Comparison of ENCODE assay signal across 9 mouse cellular contexts in the genomic region with DNA sequence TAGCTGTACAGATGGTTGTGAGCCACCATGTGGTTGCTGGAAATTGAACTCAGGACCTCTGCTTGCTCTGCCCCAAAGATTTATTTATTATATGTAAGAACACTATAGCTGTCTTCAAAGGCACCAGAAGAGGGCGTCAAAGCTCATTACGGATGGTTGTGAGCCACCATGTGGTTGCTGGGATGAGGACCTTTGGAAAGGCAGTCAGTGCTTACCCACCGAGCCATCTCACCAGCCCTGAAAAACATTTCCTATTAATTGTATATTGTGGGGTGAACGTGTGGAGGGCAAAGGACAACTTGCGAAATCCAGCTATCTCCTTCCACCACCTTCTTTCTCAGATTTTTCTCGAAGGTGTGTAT. TPM values are rescaled to one million over a fixed set of nuclear protein-coding genes. Genes with fewer than 3 reads are reported as not detected.
DNase-seq lines count a peak whose midpoint lies in the region; ATAC-seq and TF ChIP-seq lines count a peak whose summit lies in the region.
"Had no signal": no experiment of that assay in that cellular context is flagged by ENCODE, and none has a peak within 500 bp of the region (broad histone marks: within the 10 kb centered on the region; RNA-seq: fewer than 3 reads in every experiment).

No protein-coding gene starts in this region.

- 2% methylated on average over 6 of the region's 6 CpGs for WGBS in forebrain, postnatal 0 days
- 2% methylated on average over 6 of the region's 6 CpGs for WGBS in limb, embryonic 13.5 days
- 3% methylated on average over 6 of the region's 6 CpGs for WGBS in neural tube, embryonic 12.5 days

- H3K9me3 ChIP-seq in forebrain, postnatal 0 days (ENCODE audit: low read length) = no peaks in the 10 kb centered on the region
- H3K9me3 ChIP-seq in limb, embryonic 13.5 days = no peaks in the 10 kb centered on the region
- no peaks in the 10 kb centered on the region for H3K9me3 ChIP-seq in neural tube, embryonic 12.5 days

- H3K4me2 ChIP-seq in forebrain, postnatal 0 days (ENCODE audit: low read depth) = peak overlapping the region; percentile 76
- H3K4me2 ChIP-seq in limb, embryonic 13.5 days (replicated peaks) = peak overlapping the region; percentile 91
- peak overlapping the region; percentile 65 for H3K4me2 ChIP-seq in neural tube, embryonic 12.5 days (replicated peaks)

- DNase-seq in spleen, adult 12 weeks (ENCODE audit: low spot score) = peak; percentile 20
- no peak for DNase-seq in spleen, postnatal 14 days (ENCODE audit: low spot score in 2 of 2)
- DNase-seq in c-Kit-positive CD71-negative TER-119-negative erythroid progenitor cells, embryonic 14.5 days (ENCODE audit: low read depth) = peak; percentile 65
- DNase-seq in forebrain, postnatal 0 days = peak; percentile 67
- DNase-seq in urinary bladder, postnatal 10 days (ENCODE audit: low spot score) = no peak
- no peak for DNase-seq in frontal cortex, postnatal 10 days (ENCODE audit: low spot score in 2 of 2)

- no peaks in the 10 kb centered on the region; the same call in 1 of the 2 replicates for H3K27me3 ChIP-seq in forebrain, postnatal 0 days (ENCODE audit: insufficient read depth, low read length)
- H3K27me3 ChIP-seq in limb, embryonic 13.5 days = no peaks in the 10 kb centered on the region
- H3K27me3 ChIP-seq in neural tube, embryonic 12.5 days (replicated peaks) = 0 out of 2 replicates have a peak, but pooled peaks cover 5% of the 10 kb centered on the region

- peak overlapping the region; percentile 31 for H3K4me3 ChIP-seq in forebrain, postnatal 0 days (ENCODE audit: low read depth, low read length)
- peak overlapping the region; percentile 47 for H3K4me3 ChIP-seq in limb, embryonic 13.5 days
- H3K4me3 ChIP-seq in neural tube, embryonic 12.5 days = peak overlapping the region; percentile 31; the same call in 1 of the 2 replicates

- no peaks in the 10 kb centered on the region for H3K4me1 ChIP-seq in forebrain, postnatal 0 days (ENCODE audit: insufficient read depth)
- H3K4me1 ChIP-seq in limb, embryonic 13.5 days = peaks cover 11% of the 10 kb centered on the region
- H3K4me1 ChIP-seq in neural tube, embryonic 12.5 days = peaks cover 10% of the 10 kb centered on the region

- ATAC-seq in forebrain, postnatal 0 days = peak; percentile 78
- 0 out of 2 replicates have a peak, but pooled peaks have one; percentile 14 for ATAC-seq in limb, embryonic 13.5 days (ENCODE audit: low FRiP score, low read depth)
- no peak for ATAC-seq in neural tube, embryonic 12.5 days (ENCODE audit: low FRiP score, low read depth)

- no peak overlapping the region for H3K27ac ChIP-seq in forebrain, postnatal 0 days (ENCODE audit: low read depth, low read length)
- no peak overlapping the region for H3K27ac ChIP-seq in limb, embryonic 13.5 days
- H3K27ac ChIP-seq in neural tube, embryonic 12.5 days = no peak overlapping the region

- TF ChIP-seq CTCF in forebrain, postnatal 0 days (IDR thresholded peaks at IDR 0.05; ENCODE audit: low read depth) = no peak

- H3K36me3 ChIP-seq in forebrain, postnatal 0 days (ENCODE audit: insufficient read depth) = no peaks in the 10 kb centered on the region
- no peaks in the 10 kb centered on the region for H3K36me3 ChIP-seq in limb, embryonic 13.5 days
- H3K36me3 ChIP-seq in neural tube, embryonic 12.5 days = no peaks in the 10 kb centered on the region

- H3K9ac ChIP-seq in forebrain, postnatal 0 days = peak overlapping the region; percentile 31; the same call in 1 of the 2 replicates
- 0 out of 2 replicates have a peak overlapping the region, but pooled peaks have one; percentile 10 for H3K9ac ChIP-seq in limb, embryonic 13.5 days
- H3K9ac ChIP-seq in neural tube, embryonic 12.5 days = peak overlapping the region; percentile 26; the same call in 1 of the 2 replicates

RNA-seq across cellular contexts. Expression of a gene that starts 8.0 kb away (rescaled TPM):
- not detected in 2 replicates for total RNA-seq in forebrain, postnatal 0 days (2014; rRNA removed)
- not detected in 2 replicates for polyA plus RNA-seq in forebrain, postnatal 0 days (2015; fragmentation: Nextera tagmentation; extraction: Ambion mirVana)
- polyA plus RNA-seq in limb, embryonic 13.5 days (2015; fragmentation: Nextera tagmentation; extraction: Ambion mirVana) = 0.05 TPM in 1 of 2 replicates, not detected in the other
- polyA plus RNA-seq in neural tube, embryonic 12.5 days (2016; fragmentation: Nextera tagmentation; extraction: Ambion mirVana) = 0.05 TPM in 1 of 2 replicates, not detected in the other
- total RNA-seq: layer of hippocampus, postnatal 25 days had no signal

RNA-seq across cellular contexts. Expression of a gene that starts 32.1 kb away (rescaled TPM):
- 79.1 and 114 TPM in 2 replicates for total RNA-seq in forebrain, postnatal 0 days (2014; rRNA removed)
- polyA plus RNA-seq in forebrain, postnatal 0 days (2015; fragmentation: Nextera tagmentation; extraction: Ambion mirVana) = 36.0 and 43.5 TPM in 2 replicates
- polyA plus RNA-seq in limb, embryonic 13.5 days (2015; fragmentation: Nextera tagmentation; extraction: Ambion mirVana) = 16.2 and 17.3 TPM in 2 replicates
- 43.5 and 46.7 TPM in 2 replicates for polyA plus RNA-seq in neural tube, embryonic 12.5 days (2016; fragmentation: Nextera tagmentation; extraction: Ambion mirVana)

RNA-seq across cellular contexts. Expression of a gene that starts 36.9 kb away (rescaled TPM):
- 81.0 and 86.0 TPM in 2 replicates for total RNA-seq in forebrain, postnatal 0 days (2014; rRNA removed)
- polyA plus RNA-seq in forebrain, postnatal 0 days (2015; fragmentation: Nextera tagmentation; extraction: Ambion mirVana) = 167 and 170 TPM in 2 replicates
- 73.3 and 73.9 TPM in 2 replicates for polyA plus RNA-seq in limb, embryonic 13.5 days (2015; fragmentation: Nextera tagmentation; extraction: Ambion mirVana)
- polyA plus RNA-seq in neural tube, embryonic 12.5 days (2016; fragmentation: Nextera tagmentation; extraction: Ambion mirVana) = 66.7 and 70.0 TPM in 2 replicates

RNA-seq across cellular contexts. Expression of a gene that starts 55.8 kb away (rescaled TPM):
- 0.54 and 1.7 TPM in 2 replicates for total RNA-seq in forebrain, postnatal 0 days (2014; rRNA removed)
- polyA plus RNA-seq in forebrain, postnatal 0 days (2015; fragmentation: Nextera tagmentation; extraction: Ambion mirVana) = 0.38 and 0.73 TPM in 2 replicates
- polyA plus RNA-seq in limb, embryonic 13.5 days (2015; fragmentation: Nextera tagmentation; extraction: Ambion mirVana) = 0.49 and 0.62 TPM in 2 replicates
- 0.38 and 0.61 TPM in 2 replicates for polyA plus RNA-seq in neural tube, embryonic 12.5 days (2016; fragmentation: Nextera tagmentation; extraction: Ambion mirVana)
- total RNA-seq: layer of hippocampus, postnatal 25 days had no signal

Comparison
In these comparisons a context has a peak if more than half of its experiments do, and no peak if none do; other contexts are left out.
1. DNase-seq: peak in spleen, adult 12 weeks (single experiment), c-Kit-positive CD71-negative TER-119-negative erythroid progenitor cells, embryonic 14.5 days (single experiment) and forebrain, postnatal 0 days (single experiment); none in spleen, postnatal 14 days (0 of 2), urinary bladder, postnatal 10 days (single experiment) and frontal cortex, postnatal 10 days (0 of 2).
2. Peak in every context shown above with its lines, with median percentiles within 50 percentile points of each other: H3K4me2 ChIP-seq, H3K4me3 ChIP-seq and H3K9ac ChIP-seq.